Mouse (Mus musculus): ENCODE results near the gene Sorl1. TPM values are rescaled to one million over a fixed set of nuclear protein-coding genes. Genes with fewer than 3 reads are reported as not detected.

Sorl1 gene
- polyA plus RNA-seq, 2 experiments: 7.9 to 8.2 TPM

DNA sequence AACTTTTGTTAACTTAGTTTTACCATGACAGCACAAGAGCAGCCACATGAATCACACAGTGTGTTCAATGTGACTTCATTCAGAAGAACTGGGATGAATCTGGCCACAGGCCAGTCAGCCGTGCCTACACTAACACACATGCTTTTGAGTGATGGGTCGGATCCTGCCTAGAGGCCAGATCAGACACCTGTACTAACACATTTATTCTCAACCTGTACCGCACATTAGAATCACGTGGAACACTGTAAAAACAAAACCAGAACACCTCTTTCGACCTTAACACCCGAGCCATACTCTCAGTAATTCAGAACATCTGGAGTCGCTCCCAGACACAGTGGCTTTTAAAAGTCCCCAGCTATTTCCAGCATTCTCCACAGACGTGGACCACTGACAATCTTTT lies 119.0 kb downstream of the Sorl1 start:
- no peak overlapping the region for H3K4me3 ChIP-seq (replicated peaks; ENCODE audit: low read length)
- DNase-seq (ENCODE audit: low spot score): peak; percentile 67
- peaks cover 12% of the 10 kb centered on the region for H3K4me1 ChIP-seq (ENCODE audit: control insufficient read depth, insufficient read depth, low read length)
- no peak for TF ChIP-seq POLR2A (IDR thresholded peaks at IDR 0.05; ENCODE audit: borderline replicate concordance, extremely low read depth, insufficient read depth, insufficient read length)
- H3K27ac ChIP-seq (replicated peaks; ENCODE audit: low read depth, low read length): no peak overlapping the region
- H3K27me3 ChIP-seq (ENCODE audit: control insufficient read depth, insufficient read depth, low read length): no peaks in the 10 kb centered on the region
- no peaks in the 10 kb centered on the region for H3K9me3 ChIP-seq (ENCODE audit: control insufficient read depth, low read length)
- H3K36me3 ChIP-seq (ENCODE audit: control insufficient read depth, insufficient read depth, low read length): no peaks in the 10 kb centered on the region
- no peak overlapping the region for H3K9ac ChIP-seq (ENCODE audit: low read depth, low read length, severe bottlenecking)
- 8% methylated on average over 8 of the region's 8 CpGs for WGBS
- no peak overlapping the region for H3K4me2 ChIP-seq (replicated peaks; ENCODE audit: low read depth, low read length, severe bottlenecking)
- ATAC-seq (ENCODE audit: low FRiP score, low read depth): peak; percentile 73

DNA sequence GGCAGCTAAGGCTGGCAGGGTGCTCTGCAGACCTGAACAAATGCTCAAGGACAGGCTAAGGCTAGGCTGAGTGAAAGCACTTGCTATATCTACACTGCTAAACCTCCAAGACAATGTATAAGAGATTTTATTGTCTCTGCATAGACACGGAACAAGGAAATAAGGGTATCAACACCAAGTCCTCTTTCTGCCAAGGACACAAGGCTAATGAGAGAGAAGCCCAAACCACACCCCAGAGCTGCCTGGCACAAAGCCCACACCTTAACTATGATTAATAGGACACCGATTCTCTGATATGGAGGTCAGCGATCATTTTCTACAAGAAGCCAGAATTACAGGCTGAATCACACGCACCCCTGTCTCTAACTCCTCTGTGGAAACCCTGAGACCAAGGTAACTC lies 120.0 kb downstream of the Sorl1 start:
- Histone ChIP-seq H3K27me3 (ENCODE audit: control insufficient read depth, insufficient read depth, low read length) (no peaks in the 10 kb centered on the region), H3K27ac (replicated peaks; ENCODE audit: low read depth, low read length) (no peak overlapping the region), H3K9me3 (ENCODE audit: control insufficient read depth, low read length) (no peaks in the 10 kb centered on the region), H3K4me2 (replicated peaks; ENCODE audit: low read depth, low read length, severe bottlenecking) (no peak overlapping the region), H3K36me3 (ENCODE audit: control insufficient read depth, insufficient read depth, low read length) (no peaks in the 10 kb centered on the region), H3K4me3 (replicated peaks; ENCODE audit: low read length) (no peak overlapping the region), H3K9ac (ENCODE audit: low read depth, low read length, severe bottlenecking) (no peak overlapping the region), H3K4me1 (ENCODE audit: control insufficient read depth, insufficient read depth, low read length) (peaks cover 13% of the 10 kb centered on the region)
- WGBS: 90% methylated on average over 4 of the region's 4 CpGs
- no peak for DNase-seq (ENCODE audit: low spot score)
- no peak for TF ChIP-seq POLR2A (IDR thresholded peaks at IDR 0.05; ENCODE audit: borderline replicate concordance, extremely low read depth, insufficient read depth, insufficient read length)
- no peak for ATAC-seq (ENCODE audit: low FRiP score, low read depth)

DNA sequence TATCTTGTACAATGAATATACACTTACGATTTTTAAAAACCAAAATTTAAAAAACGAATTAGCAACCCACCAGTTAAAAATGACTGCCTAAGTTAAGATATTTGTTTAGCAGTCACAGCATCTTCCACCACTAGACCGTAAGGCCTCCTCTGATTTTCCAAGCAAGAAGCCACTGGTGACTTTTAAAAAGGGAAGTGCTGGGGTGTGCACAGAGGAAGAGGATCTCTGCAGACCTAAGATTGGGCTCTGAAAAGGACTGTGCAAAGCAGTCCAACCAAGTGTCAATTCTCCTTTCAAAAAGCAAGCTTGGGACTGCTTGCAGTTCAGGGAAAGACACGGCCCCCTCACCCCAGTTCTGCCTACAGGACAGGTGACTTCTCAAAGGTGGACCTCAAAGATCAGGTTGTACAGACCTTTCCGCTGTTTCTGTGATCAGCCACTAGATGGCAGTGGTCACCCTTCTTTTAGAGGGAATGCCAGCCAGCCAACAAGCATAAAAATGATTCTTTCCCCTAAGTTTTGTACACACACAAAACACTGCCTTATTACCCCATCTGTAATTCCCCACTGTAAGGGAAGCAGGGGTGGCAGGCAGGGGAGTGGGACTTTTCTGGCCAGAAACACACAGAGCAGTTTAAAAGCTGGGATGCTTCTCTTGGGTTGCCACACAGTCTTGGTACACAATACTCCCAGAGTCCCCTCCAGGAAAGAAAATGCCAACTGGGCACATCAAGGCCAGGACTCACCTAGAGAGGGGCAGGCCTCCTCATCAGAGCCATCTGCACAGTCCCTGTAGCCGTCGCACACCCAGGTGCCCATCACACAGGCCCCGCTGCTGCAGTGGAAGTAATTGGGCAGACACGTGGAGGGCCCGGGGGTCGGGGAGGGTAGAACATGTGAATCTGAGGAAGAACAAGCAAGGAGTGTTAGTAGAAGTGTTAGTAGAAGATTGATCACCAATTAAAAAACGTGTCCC lies 124.3 kb downstream of the Sorl1 start:
- ATAC-seq (ENCODE audit: low FRiP score, low read depth): peak; percentile 37; the same call in 1 of the 2 replicates
- Histone ChIP-seq H3K36me3 (ENCODE audit: control insufficient read depth, insufficient read depth, low read length) (no peaks in the 10 kb centered on the region), H3K9ac (ENCODE audit: low read depth, low read length, severe bottlenecking) (no peak overlapping the region), H3K4me2 (replicated peaks; ENCODE audit: low read depth, low read length, severe bottlenecking) (no peak overlapping the region), H3K27ac (replicated peaks; ENCODE audit: low read depth, low read length) (no peak overlapping the region), H3K9me3 (ENCODE audit: control insufficient read depth, low read length) (no peaks in the 10 kb centered on the region), H3K27me3 (ENCODE audit: control insufficient read depth, insufficient read depth, low read length) (no peaks in the 10 kb centered on the region), H3K4me3 (replicated peaks; ENCODE audit: low read length) (no peak overlapping the region), H3K4me1 (ENCODE audit: control insufficient read depth, insufficient read depth, low read length) (peaks cover 3% of the 10 kb centered on the region)
- WGBS: 66% methylated on average over 12 of the region's 12 CpGs
- TF ChIP-seq POLR2A (IDR thresholded peaks at IDR 0.05; ENCODE audit: borderline replicate concordance, extremely low read depth, insufficient read depth, insufficient read length): no peak
- peak; percentile 76 for DNase-seq (ENCODE audit: low spot score)

DNA sequence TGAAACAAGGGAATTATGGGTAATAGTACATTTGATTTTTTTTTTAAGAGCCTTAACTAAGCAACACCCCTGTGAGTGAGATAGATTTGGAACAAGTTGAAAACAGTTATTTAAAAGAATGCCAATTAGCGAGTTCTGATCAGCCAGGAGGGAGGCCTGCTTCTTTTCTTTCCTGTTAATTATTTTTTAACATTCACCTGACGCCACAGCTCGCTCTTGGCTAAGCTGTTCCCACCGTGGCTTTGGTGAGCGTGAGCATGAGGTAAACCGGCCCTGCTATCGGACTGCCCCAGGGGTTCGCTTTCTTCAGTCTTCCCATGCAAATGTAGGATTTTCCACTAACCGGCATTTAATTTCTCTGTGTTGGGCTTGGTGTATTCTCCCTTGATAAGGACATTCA lies 128.8 kb downstream of the Sorl1 start:
- H3K4me1 ChIP-seq (ENCODE audit: control insufficient read depth, insufficient read depth, low read length): peaks cover 2% of the 10 kb centered on the region; the same call in 1 of the 2 replicates
- no peak overlapping the region for H3K4me2 ChIP-seq (replicated peaks; ENCODE audit: low read depth, low read length, severe bottlenecking)
- H3K27me3 ChIP-seq (ENCODE audit: control insufficient read depth, insufficient read depth, low read length): no peaks in the 10 kb centered on the region
- 70% methylated on average over 9 of the region's 9 CpGs for WGBS
- no peak for TF ChIP-seq POLR2A (IDR thresholded peaks at IDR 0.05; ENCODE audit: borderline replicate concordance, extremely low read depth, insufficient read depth, insufficient read length)
- H3K9me3 ChIP-seq (ENCODE audit: control insufficient read depth, low read length): no peaks in the 10 kb centered on the region
- H3K36me3 ChIP-seq (ENCODE audit: control insufficient read depth, insufficient read depth, low read length): no peaks in the 10 kb centered on the region
- no peak overlapping the region for H3K27ac ChIP-seq (replicated peaks; ENCODE audit: low read depth, low read length)
- ATAC-seq (ENCODE audit: low FRiP score, low read depth) (no peak), DNase-seq (ENCODE audit: low spot score) (no peak)
- no peak overlapping the region for H3K4me3 ChIP-seq (replicated peaks; ENCODE audit: low read length)
- H3K9ac ChIP-seq (ENCODE audit: low read depth, low read length, severe bottlenecking): no peak overlapping the region

DNA sequence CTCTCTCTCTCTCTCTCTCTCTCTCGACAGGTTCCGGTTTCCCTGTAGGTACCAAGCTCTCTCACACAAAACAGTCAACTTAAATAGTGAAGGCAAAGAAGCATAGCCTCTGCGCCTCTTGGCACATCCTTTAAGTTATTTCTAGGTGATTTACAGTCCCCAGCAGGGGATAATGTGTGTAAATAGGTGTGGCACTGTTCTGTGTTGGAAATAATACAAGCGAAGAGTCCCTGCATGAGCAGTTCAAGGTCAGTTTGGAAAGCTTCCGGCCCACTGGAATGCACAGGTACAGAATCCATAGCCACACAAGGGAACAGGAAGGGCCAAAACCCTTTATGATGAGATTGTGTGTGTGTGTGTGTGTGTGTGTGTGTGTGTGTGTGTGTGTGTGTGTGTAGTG lies 130.3 kb downstream of the Sorl1 start:
- Histone ChIP-seq H3K36me3 (ENCODE audit: control insufficient read depth, insufficient read depth, low read length) (no peaks in the 10 kb centered on the region), H3K4me1 (ENCODE audit: control insufficient read depth, insufficient read depth, low read length) (no peaks in the 10 kb centered on the region), H3K4me3 (replicated peaks; ENCODE audit: low read length) (no peak overlapping the region), H3K27me3 (ENCODE audit: control insufficient read depth, insufficient read depth, low read length) (no peaks in the 10 kb centered on the region), H3K4me2 (replicated peaks; ENCODE audit: low read depth, low read length, severe bottlenecking) (no peak overlapping the region), H3K27ac (replicated peaks; ENCODE audit: low read depth, low read length) (no peak overlapping the region), H3K9me3 (ENCODE audit: control insufficient read depth, low read length) (no peaks in the 10 kb centered on the region), H3K9ac (ENCODE audit: low read depth, low read length, severe bottlenecking) (no peak overlapping the region)
- ATAC-seq (ENCODE audit: low FRiP score, low read depth) (no peak), DNase-seq (ENCODE audit: low spot score) (no peak)
- TF ChIP-seq POLR2A (IDR thresholded peaks at IDR 0.05; ENCODE audit: borderline replicate concordance, extremely low read depth, insufficient read depth, insufficient read length): no peak
- WGBS: 88% methylated on average over 5 of the region's 5 CpGs
